Mouse (Mus musculus) activated CD4-positive, CD25-positive, alpha-beta regulatory T cell, adult 4 months (primary cell): ENCODE results near the gene Cenpi. TPM values are rescaled to one million over a fixed set of nuclear protein-coding genes. Genes with fewer than 3 reads are reported as not detected.

Experiments
- ATAC-seq: one replicate; pipeline ENCODE4 v1.8.0; 2017
- polyA plus RNA-seq, 2 experiments: library from polyadenylated mRNA; unstranded; fragments of 100-300 nt; shearing (Covaris generic); gene quantifications; one replicate each; pipeline ENCODE4 v1.2.1; 2017

The Cenpi gene
- polyA plus RNA-seq, 2 experiments from 2014 or later: 6.1 to 6.2 TPM

- ATAC-seq: no peak
Observed at GRCm38 (mm10) chrX:134365421-134365820, 57.5 kb downstream of the Cenpi start.

- ATAC-seq: no peak
Observed at GRCm38 (mm10) chrX:134366547-134366946, 58.7 kb downstream of the Cenpi start.

DNA sequence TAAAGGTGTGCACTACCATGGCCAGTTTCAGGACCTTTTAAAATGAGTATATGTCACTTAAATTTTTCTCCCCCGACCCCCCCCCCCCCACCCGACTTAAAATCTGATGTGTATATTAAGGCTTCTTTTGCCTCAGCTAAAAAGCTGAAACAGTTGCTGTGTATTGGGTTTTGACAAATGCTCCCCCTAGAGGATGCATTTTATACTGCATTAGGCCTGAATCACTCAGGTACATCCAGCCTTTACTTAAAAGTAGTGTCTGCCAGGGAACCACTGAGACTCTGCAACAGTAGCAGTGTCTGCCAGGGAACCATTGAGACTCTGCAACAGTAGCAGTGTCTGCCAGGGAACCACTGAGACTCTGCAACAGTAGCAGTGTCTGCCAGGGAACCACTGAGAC lies 63.4 kb downstream of the Cenpi start:
- ATAC-seq: no peak

- ATAC-seq: peak; percentile 88
Observed at GRCm38 (mm10) chrX:134374190-134374589, 66.3 kb downstream of the Cenpi start.

GRCm38 (mm10) chrX:134384896-134385295 lies 77.0 kb downstream of the Cenpi start:
- no peak for ATAC-seq

DNA sequence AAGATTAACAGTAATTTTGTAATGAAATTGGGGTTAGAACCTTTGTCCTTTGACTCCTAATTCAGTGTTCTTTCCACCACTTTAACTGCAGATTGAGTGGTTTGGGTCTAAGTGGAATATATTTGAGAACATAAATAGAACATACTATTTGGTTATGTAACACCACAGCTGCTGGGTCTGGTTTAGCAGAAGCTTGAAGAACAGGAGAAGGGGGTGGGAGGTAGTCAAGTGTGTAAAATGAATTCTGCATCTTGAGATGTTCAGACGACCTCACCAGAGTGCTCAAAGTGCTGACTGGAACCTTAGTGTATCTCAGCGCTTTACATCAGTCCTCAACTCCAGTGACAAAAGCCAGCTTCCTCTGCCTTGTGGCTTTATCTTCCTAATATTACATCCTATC lies 91.1 kb downstream of the Cenpi start:
- ATAC-seq: no peak

DNA sequence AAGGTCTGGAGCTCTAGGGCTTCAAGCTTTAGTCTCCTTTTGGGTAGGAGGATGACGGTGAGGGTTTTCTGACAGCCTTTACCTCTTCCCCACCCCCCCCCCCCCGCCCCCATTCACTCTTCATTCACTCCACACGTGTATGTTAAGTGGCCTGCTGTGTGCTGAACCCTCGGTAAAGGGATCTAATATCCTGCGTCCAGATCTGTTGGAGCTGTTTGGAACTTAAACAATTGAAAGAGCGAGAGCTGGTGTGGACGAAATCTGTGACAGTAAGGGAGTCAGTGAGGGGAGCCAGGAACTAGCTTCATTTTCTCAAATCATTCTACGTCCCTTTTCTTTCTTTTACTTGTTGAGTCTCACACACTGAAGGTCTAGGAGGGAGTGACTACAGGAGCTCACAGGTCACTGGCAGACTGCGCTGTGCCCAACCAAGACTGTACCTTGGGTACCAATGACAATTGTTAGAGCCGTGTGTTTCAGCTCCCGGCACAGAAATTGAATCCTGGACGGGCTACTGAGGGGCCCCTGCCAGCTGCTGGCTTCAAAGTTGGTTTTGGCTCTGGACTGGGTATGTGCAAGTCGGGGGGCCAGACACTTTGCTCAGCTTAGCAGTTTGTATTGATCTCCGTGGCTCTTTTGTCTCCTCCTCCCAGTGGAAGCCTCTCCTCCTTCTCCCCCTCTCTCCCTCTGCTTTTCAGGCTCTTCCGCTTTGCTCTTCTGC lies 96.1 kb downstream of the Cenpi start, which contains the start of gene Drp2:
Drp2 (plus strand) TSS at position 689 of the 721 bp plus-strand sequence.
- no peak for ATAC-seq

DNA sequence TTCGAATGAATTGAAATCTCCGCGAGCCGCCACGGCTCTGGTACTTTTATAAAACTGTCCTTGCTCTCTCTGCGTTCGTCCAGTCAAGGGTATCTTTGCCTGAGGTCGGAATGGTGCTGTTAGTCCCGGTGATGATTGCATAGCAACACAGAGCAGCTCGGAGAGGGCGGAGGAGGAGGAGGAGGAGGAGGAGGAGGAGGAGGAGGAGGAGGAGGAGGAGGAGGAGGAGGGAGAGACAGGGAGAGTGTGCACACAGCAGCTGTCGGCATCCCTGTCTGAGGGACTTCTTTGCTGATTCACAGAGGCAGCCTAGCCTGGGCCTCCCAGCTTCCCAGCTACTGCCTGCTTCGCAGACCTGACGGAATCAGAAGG lies 96.7 kb downstream of the Cenpi start:
- no peak for ATAC-seq

DNA sequence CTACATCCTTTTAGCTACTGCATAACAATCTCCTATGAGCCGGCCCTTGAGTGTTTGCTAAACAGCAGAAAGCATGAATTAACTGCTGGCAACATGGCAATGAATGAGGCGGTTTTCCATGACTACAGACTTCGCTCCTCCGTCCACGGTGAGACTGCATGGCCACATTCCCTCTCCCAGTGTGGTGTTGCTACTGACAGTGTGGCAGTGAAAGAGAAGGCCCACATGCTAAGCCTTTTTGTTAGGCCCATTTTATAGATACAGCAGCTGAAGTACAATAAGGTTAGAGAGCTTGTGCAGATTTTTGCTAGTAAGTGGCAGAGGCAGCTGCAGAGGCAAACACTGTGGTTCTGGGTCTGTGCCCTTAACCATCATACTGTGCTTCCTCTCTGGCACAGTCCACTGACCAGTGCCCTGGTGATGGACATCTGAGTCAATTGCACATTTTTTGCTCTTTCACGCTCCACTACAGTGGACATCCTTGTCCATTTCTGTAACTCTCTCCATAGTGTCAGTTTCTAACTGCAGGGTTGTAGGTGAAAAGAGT lies 101.5 kb downstream of the Cenpi start:
- ATAC-seq: no peak

GRCm38 (mm10) chrX:134412096-134412495 lies 104.2 kb downstream of the Cenpi start:
- ATAC-seq: no peak

Other genes with a start within 250 kb of the Cenpi start
- 10 to 100 TPM; 34.3 to 38.4 TPM for gene Cstf2, start 248.9 kb upstream of the Cenpi start, polyA plus RNA-seq
- gene Xkrx, start 146.0 kb upstream of the Cenpi start, polyA plus RNA-seq: 1 to 10 TPM in 1 of 2 experiments, under 1 TPM in 1; 0.64 to 1.5 TPM
- under 1 TPM in 1 of 2 experiments, not detected in 1; 0.19 TPM for gene Arl13a, start 120.6 kb upstream of the Cenpi start, polyA plus RNA-seq
- under 1 TPM; 0.45 to 0.99 TPM for gene Nox1, start 86.1 kb upstream of the Cenpi start, polyA plus RNA-seq
- gene Trmt2b, start 31.1 kb upstream of the Cenpi start, polyA plus RNA-seq: 10 to 100 TPM; 21.7 to 23.1 TPM
- not detected for gene Tmem35a, start 12.9 kb upstream of the Cenpi start, polyA plus RNA-seq
- under 1 TPM in 1 of 2 experiments, not detected in 1; 0.17 TPM for gene Drp2, start 96.5 kb downstream of the Cenpi start, polyA plus RNA-seq
- gene Taf7l, start 168.4 kb downstream of the Cenpi start, polyA plus RNA-seq: not detected
- 10 to 100 TPM; 31.0 to 38.7 TPM for gene Timm8a1, start 233.8 kb downstream of the Cenpi start, polyA plus RNA-seq